ENCODE assay signal across 9 mouse cellular contexts in genomic region chr1:136670421-136670820, GRCm38 (mm10). TPM values are rescaled to one million over a fixed set of nuclear protein-coding genes. Genes with fewer than 3 reads are reported as not detected.
DNase-seq lines count a peak whose midpoint lies in the region; ATAC-seq lines count a peak whose summit lies in the region.
"Had no signal": no experiment of that assay in that cellular context is flagged by ENCODE, and none has a peak within 500 bp of the region (broad histone marks: within the 10 kb centered on the region; RNA-seq: fewer than 3 reads in every experiment).

No protein-coding gene starts in this region.

- DNase-seq in left cerebral cortex, postnatal 14 days (ENCODE audit: low spot score in 2 of 2), result peak; percentile 17 to 30
- no peak for DNase-seq in left cerebral cortex, adult 9 months (ENCODE audit: low spot score in 2 of 2)
- peak; percentile 43 for DNase-seq in mesoderm, embryonic 11.5 days (ENCODE audit: low read depth, low spot score)
- DNase-seq in urinary bladder, postnatal 36 days (ENCODE audit: low spot score in 2 of 2), result no peak
- DNase-seq in left cerebral cortex, adult 11 months (ENCODE audit: low spot score), result no peak
- DNase-seq in layer of hippocampus, adult 8-10 months (ENCODE audit: low spot score in 2 of 2), result no peak
- DNase-seq: right cerebral cortex, postnatal 4 days had no signal

- intact Hi-C loops in left cerebral cortex, postnatal 14 days (cut with DNase I), result no loop called here

- 0 out of 2 replicates have a peak, but pooled peaks cover 5% of the 10 kb centered on the region for H3K27me3 ChIP-seq in embryonic facial prominence, embryonic 13.5 days
- no peaks in the 10 kb centered on the region for H3K27me3 ChIP-seq in heart, embryonic 16.5 days (ENCODE audit: control insufficient read depth, insufficient read depth, low read length)

- H3K4me1 ChIP-seq in embryonic facial prominence, embryonic 13.5 days, result peaks cover 20% of the 10 kb centered on the region
- 0 out of 2 replicates have a peak, but pooled peaks cover 3% of the 10 kb centered on the region for H3K4me1 ChIP-seq in heart, embryonic 16.5 days (ENCODE audit: control insufficient read depth, insufficient read depth, low read length)

- H3K4me2 ChIP-seq in embryonic facial prominence, embryonic 13.5 days, result peak overlapping the region; percentile 45
- H3K4me2 ChIP-seq in heart, embryonic 16.5 days (ENCODE audit: low read depth, low read length), result peak overlapping the region; percentile 25

- no peaks in the 10 kb centered on the region for H3K36me3 ChIP-seq in embryonic facial prominence, embryonic 13.5 days
- no peaks in the 10 kb centered on the region for H3K36me3 ChIP-seq in heart, embryonic 16.5 days (ENCODE audit: control insufficient read depth, insufficient read depth)

- no peak overlapping the region for H3K27ac ChIP-seq in embryonic facial prominence, embryonic 13.5 days
- H3K27ac ChIP-seq in heart, embryonic 16.5 days (ENCODE audit: low read length), result no peak overlapping the region

- H3K9me3 ChIP-seq in embryonic facial prominence, embryonic 13.5 days, result no peaks in the 10 kb centered on the region
- H3K9me3 ChIP-seq in heart, embryonic 16.5 days (replicated peaks; ENCODE audit: control insufficient read depth, low read length), result no peaks in the 10 kb centered on the region

- no peak for ATAC-seq in embryonic facial prominence, embryonic 13.5 days (ENCODE audit: insufficient number of reproducible peaks, insufficient read depth, low FRiP score, low TSS enrichment, low read depth)
- ATAC-seq in heart, embryonic 16.5 days (replicated peaks; ENCODE audit: extremely low read depth, insufficient read depth, low FRiP score), result no peak

- H3K9ac ChIP-seq in embryonic facial prominence, embryonic 13.5 days, result peak overlapping the region; percentile 54
- H3K9ac ChIP-seq in heart, embryonic 16.5 days (ENCODE audit: low read length), result 0 out of 2 replicates have a peak overlapping the region, but pooled peaks have one; percentile 0

- 21% methylated on average over 16 of the region's 16 CpGs for WGBS in embryonic facial prominence, embryonic 13.5 days
- WGBS in heart, embryonic 16.5 days, result 20% methylated on average over 16 of the region's 16 CpGs

- H3K4me3 ChIP-seq in embryonic facial prominence, embryonic 13.5 days, result peak overlapping the region; percentile 12
- H3K4me3 ChIP-seq in heart, embryonic 16.5 days (ENCODE audit: low read length), result peak overlapping the region; percentile 9

RNA-seq across cellular contexts. Expression of gene Zfp281, which starts 45.7 kb away (rescaled TPM):
- total RNA-seq in left cerebral cortex, postnatal 14 days (2021), result 10 to 100 TPM; 35.8 to 39.9 TPM
- polyA plus RNA-seq in embryonic facial prominence, embryonic 13.5 days (2015; fragmentation: Nextera tagmentation; extraction: Ambion mirVana), result 25.6 and 26.8 TPM in 2 replicates
- 11.8 and 12.1 TPM in 2 replicates for polyA plus RNA-seq in heart, embryonic 16.5 days (2015; fragmentation: Nextera tagmentation; extraction: Ambion mirVana)
- 10 to 100 TPM; 34.4 to 37.8 (median 34.9) TPM for total RNA-seq in layer of hippocampus, adult 8-10 months (2022)

Comparison
In these comparisons a context has a peak if more than half of its experiments do, and no peak if none do; other contexts are left out.
1. DNase-seq: peak in left cerebral cortex, postnatal 14 days (2 of 2) and mesoderm, embryonic 11.5 days (single experiment); none in left cerebral cortex, adult 9 months (0 of 2), urinary bladder, postnatal 36 days (0 of 2), left cerebral cortex, adult 11 months (single experiment) and layer of hippocampus, adult 8-10 months (0 of 2).